22 mouse cellular contexts compared by ENCODE assay signal in the genomic region with DNA sequence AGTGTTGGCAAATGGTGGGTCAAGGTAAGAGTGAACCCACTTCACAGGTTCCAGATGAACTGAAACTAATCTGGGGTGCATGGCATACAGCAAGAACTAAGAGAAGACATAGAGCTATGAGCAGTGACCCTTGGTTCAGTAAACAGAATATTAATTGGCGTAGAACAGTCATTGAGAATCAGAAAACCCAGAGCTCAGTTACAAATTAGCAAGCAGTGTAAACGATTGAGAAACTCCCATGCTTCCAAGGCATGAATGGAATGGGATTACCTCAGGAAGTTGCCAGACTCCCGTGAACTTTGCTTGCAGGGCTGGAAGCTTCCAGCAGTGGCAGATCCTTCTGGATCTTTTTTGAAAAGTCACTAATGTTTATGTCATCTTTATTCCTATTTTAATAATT.
DNase-seq lines count a peak whose midpoint lies in the region; ATAC-seq lines count a peak whose summit lies in the region.
"Had no signal": no experiment of that assay in that cellular context is flagged by ENCODE, and none has a peak within 500 bp of the region (broad histone marks: within the 10 kb centered on the region; RNA-seq: fewer than 3 reads in every experiment).

No protein-coding gene starts in this region.

- H3K4me1 ChIP-seq in kidney, embryonic 15.5 days, result no peaks in the 10 kb centered on the region
- no peaks in the 10 kb centered on the region; the same call in 1 of the 2 replicates for H3K4me1 ChIP-seq in liver, embryonic 16.5 days (ENCODE audit: control insufficient read depth, low read depth, low read length)
- peaks cover 8% of the 10 kb centered on the region for H3K4me1 ChIP-seq in neural tube, embryonic 15.5 days
- H3K4me1 ChIP-seq: heart, embryonic 12.5 days; hindbrain, embryonic 13.5 days; stomach, embryonic 15.5 days had no signal

- H3K27me3 ChIP-seq in kidney, embryonic 15.5 days, result no peaks in the 10 kb centered on the region
- no peaks in the 10 kb centered on the region for H3K27me3 ChIP-seq in liver, embryonic 16.5 days (ENCODE audit: control insufficient read depth, insufficient read depth, low read depth, low read length)
- H3K27me3 ChIP-seq in neural tube, embryonic 15.5 days (replicated peaks), result no peaks in the 10 kb centered on the region
- H3K27me3 ChIP-seq: heart, embryonic 12.5 days; hindbrain, embryonic 13.5 days; stomach, embryonic 15.5 days had no signal

- no peak overlapping the region for H3K9ac ChIP-seq in kidney, embryonic 15.5 days
- no peak overlapping the region for H3K9ac ChIP-seq in liver, embryonic 16.5 days (ENCODE audit: low read depth, low read length)
- H3K9ac ChIP-seq in neural tube, embryonic 15.5 days (replicated peaks), result no peak overlapping the region
- H3K9ac ChIP-seq: heart, embryonic 12.5 days; hindbrain, embryonic 13.5 days; stomach, embryonic 15.5 days had no signal

- WGBS in kidney, embryonic 15.5 days, result 33% methylated on average over 3 of the region's 3 CpGs
- 35% methylated on average over 3 of the region's 3 CpGs for whole genome bisulfite sequencing in liver, embryonic 16.5 days (ENCODE audit: insufficient replicate concordance)
- WGBS in neural tube, embryonic 15.5 days, result 71% methylated on average over 3 of the region's 3 CpGs

- H3K27ac ChIP-seq in kidney, embryonic 15.5 days, result no peak overlapping the region
- H3K27ac ChIP-seq in liver, embryonic 16.5 days (ENCODE audit: low read length), result 0 out of 2 replicates have a peak overlapping the region, but pooled peaks have one; percentile 11
- H3K27ac ChIP-seq in neural tube, embryonic 15.5 days (replicated peaks), result no peak overlapping the region
- H3K27ac ChIP-seq: hindbrain, embryonic 13.5 days; limb, embryonic 10.5 days; stomach, embryonic 15.5 days had no signal

- H3K36me3 ChIP-seq in kidney, embryonic 15.5 days, result no peaks in the 10 kb centered on the region
- no peaks in the 10 kb centered on the region for H3K36me3 ChIP-seq in liver, embryonic 16.5 days (ENCODE audit: control insufficient read depth, insufficient read depth)
- H3K36me3 ChIP-seq in neural tube, embryonic 15.5 days, result no peaks in the 10 kb centered on the region
- H3K36me3 ChIP-seq: heart, embryonic 12.5 days; hindbrain, embryonic 13.5 days; limb, embryonic 10.5 days; stomach, embryonic 15.5 days had no signal

- no peak overlapping the region for H3K4me2 ChIP-seq in kidney, embryonic 15.5 days
- no peak overlapping the region for H3K4me2 ChIP-seq in liver, embryonic 16.5 days (ENCODE audit: low read depth, low read length)
- H3K4me2 ChIP-seq in neural tube, embryonic 15.5 days, result no peak overlapping the region
- H3K4me2 ChIP-seq: heart, embryonic 12.5 days; hindbrain, embryonic 13.5 days; stomach, embryonic 15.5 days had no signal

- peak; percentile 7 for DNase-seq in kidney, adult 18-20 months
- DNase-seq in adipocyte (ENCODE audit: low spot score), result peak; percentile 31
- DNase-seq in kidney, adult 9 months, result peak; percentile 85
- DNase-seq in right cerebral cortex, adult 18-20 months, result no peak
- DNase-seq: adrenal gland, postnatal 14 days; cerebellum, adult 11 months; cerebellum, postnatal 14 days; gastrocnemius, postnatal 36 days; heart, postnatal 14 days; layer of hippocampus, adult 9-11 months; lung, postnatal 14 days; thymus, adult 18-20 months had no signal

- ATAC-seq in kidney, embryonic 15.5 days (replicated peaks; ENCODE audit: low FRiP score), result no peak
- peak; percentile 78 for ATAC-seq in liver, embryonic 16.5 days (ENCODE audit: low read depth)
- no peak for ATAC-seq in neural tube, embryonic 15.5 days (ENCODE audit: low FRiP score)
- ATAC-seq: forebrain, embryonic 16.5 days; inflammation-experienced regulatory T-cells, adult 6 months; midbrain, embryonic 16.5 days had no signal

- H3K9me3 ChIP-seq in kidney, embryonic 15.5 days (replicated peaks), result no peaks in the 10 kb centered on the region
- H3K9me3 ChIP-seq in liver, embryonic 16.5 days (replicated peaks; ENCODE audit: control insufficient read depth, low read length), result no peaks in the 10 kb centered on the region
- H3K9me3 ChIP-seq in neural tube, embryonic 15.5 days (replicated peaks), result no peaks in the 10 kb centered on the region
- H3K9me3 ChIP-seq: heart, embryonic 12.5 days; hindbrain, embryonic 13.5 days; limb, embryonic 10.5 days; stomach, embryonic 15.5 days had no signal

- H3K4me3 ChIP-seq in kidney, embryonic 15.5 days (replicated peaks), result no peak overlapping the region
- H3K4me3 ChIP-seq in liver, embryonic 16.5 days (ENCODE audit: low read depth, low read length), result no peak overlapping the region
- H3K4me3 ChIP-seq in neural tube, embryonic 15.5 days (replicated peaks), result no peak overlapping the region
- H3K4me3 ChIP-seq: heart, embryonic 12.5 days; hindbrain, embryonic 13.5 days; limb, embryonic 10.5 days; stomach, embryonic 15.5 days had no signal
